Mouse (Mus musculus) spleen, postnatal 4 days (tissue): ENCODE measurements around the gene Clstn3.
A peak's percentile ranks its signal among the peaks of the same experiment; 100 is the strongest.

Experiments used
- DNase-seq, 2 experiments: peaks; one replicate each; pipeline ENCODE4 v3.0.0; 2022; ENCODE audit warnings: low spot score in 2 of 2

The Clstn3 gene

GRCm38 (mm10) chr6:124448959-124449667 lies 15.5 kb downstream of the Clstn3 start:
- no peak for DNase-seq

DNA sequence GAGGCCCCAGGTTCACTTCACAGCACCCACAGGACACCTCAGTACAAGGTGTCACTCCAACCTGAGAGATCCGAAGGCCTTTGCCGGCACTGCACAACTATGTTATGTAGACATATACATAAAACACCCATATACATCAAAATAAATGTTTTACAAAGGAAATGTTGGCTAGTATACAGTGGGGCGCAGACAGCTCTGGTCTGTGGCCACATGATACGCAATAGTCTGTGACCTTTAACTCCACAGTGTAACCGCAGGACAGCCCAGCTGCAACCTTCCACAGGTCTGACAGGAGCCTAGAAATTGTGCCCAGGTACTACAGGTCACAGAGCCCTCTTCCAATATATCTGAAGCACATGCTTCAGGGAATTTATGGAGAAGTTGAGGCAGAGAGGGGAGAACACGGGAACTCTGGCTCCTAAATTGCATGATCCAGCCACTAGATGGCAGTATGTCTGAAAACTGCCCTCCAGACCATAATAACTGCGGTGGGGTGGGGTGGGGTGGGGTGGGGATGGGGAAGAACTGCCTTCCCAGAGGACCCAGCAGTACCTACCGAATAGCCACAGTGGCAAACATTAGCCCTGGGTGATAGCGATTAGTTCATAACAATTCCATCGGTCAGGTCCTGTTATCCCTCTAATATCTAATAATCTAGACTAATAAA lies 16.3 kb downstream of the Clstn3 start:
- no peak for DNase-seq

GRCm38 (mm10) chr6:124447356-124447755 lies 17.2 kb downstream of the Clstn3 start:
- no peak for DNase-seq

- no peak for DNase-seq
Observed at GRCm38 (mm10) chr6:124446459-124446858, 18.1 kb downstream of the Clstn3 start.

DNA sequence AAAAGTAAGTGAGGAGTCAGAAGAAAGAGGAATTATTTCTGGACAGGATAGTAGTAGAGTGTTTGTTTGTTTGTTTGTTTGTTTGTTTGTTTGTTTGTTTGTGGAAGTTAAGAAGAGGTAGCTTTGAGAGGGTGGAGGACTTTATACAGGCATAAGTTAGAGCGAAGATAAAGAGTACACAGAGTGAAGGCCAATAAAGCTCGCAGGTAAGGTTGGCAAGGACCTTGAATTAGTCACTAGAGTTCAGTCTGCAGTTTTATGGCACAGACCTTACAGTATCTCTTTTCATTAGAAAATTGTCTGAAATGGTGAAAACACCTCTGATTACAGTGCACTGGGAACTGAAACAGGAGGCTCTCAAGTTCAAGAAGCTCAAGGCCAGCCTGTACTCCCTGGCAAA lies 18.6 kb downstream of the Clstn3 start:
- DNase-seq, result no peak

- no peak for DNase-seq
Observed at GRCm38 (mm10) chr6:124443338-124443737, 21.3 kb downstream of the Clstn3 start.

GRCm38 (mm10) chr6:124436245-124436644 lies 28.3 kb downstream of the Clstn3 start:
- DNase-seq, result no peak

- DNase-seq, result no peak
Observed at GRCm38 (mm10) chr6:124435173-124435572, 29.4 kb downstream of the Clstn3 start.

DNA sequence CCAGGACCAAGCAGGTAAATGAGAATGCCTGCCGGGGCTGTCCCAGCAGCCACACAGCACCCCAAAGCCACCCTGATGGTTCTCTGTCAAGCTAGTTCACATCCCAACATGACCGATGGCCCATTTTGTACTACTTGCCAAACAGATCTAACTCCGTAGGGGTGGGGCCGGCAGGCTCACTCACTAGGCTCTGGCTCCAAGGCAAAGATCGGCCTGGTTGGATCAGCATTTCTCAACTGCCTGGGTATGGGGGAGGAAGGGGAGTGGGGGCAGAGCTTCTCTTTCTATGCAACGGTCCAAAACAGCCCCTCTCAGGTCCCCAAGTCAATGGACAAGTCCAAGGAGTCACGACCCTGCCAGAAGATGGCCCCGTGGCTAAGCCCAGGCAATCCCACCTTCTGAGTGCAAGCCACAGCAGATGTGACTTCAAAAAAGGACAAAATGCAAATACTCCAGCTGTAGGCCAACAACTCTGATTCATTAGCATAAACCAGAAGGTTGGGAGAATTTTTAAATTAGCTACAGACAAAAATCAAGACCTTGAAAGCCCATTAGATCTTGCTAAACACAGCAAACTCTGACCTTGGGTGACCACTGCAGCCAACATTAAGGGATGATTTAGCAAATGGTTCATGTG lies 30.8 kb downstream of the Clstn3 start:
- DNase-seq, result no peak

- DNase-seq, result no peak
Observed at GRCm38 (mm10) chr6:124430784-124431495, 33.7 kb downstream of the Clstn3 start.

DNA sequence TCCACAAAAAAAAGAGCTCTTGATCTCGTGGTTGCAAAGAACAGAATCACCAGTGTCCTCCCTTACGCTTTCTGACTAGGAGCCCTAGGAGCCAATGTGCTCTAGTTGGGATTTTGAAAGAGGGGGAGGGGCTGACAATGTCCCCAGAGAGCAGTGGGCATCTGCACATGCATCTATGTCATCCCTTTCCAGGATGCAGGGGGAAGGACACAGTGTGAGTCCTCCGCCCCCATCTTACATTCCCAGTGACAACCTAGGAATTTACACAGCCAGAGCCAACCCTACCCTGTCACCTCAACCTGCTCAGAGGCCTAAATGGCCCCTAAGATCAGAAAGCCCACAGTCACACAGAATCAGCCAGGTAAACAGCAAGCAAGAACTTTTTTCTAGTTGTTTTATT lies 34.2 kb downstream of the Clstn3 start:
- DNase-seq, result no peak

DNA sequence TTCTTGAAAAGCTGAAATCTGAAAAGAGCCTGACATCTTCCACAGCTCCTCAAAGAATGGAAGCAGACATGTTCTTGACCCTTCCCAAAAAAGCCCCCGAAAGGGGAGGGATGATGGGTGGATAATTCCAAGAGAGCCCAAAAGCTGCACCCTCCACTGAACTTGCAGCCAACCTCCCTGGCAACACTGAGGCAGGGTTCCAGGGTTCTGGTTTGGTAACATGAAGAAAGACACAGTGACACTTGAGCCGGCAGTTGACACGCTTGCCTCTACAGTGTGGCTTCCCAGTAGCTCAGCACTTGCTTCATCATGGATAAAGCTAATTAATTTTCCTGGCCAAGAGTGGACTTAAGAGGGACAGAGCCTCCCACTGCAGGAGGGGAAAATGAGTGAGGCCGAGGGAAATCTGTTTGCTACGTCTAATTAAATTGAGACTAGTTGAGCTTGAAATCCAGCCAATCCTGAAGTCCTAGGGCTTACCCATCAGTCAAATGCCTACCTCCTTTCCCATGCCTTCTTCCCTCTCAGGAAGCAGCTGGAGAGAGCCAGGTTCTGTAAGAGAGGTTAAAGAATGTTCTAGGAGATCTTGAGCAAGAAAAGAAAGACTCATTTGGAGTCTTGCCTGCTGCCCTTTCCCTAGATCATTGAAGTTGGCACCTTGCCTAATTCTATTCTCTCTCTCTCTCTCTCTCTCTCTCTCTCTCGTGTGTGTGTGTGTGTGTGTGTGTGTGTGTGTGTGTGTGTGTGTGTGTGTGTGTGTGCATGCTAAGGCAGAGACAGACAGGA lies 36.6 kb downstream of the Clstn3 start:
- DNase-seq, result no peak

- DNase-seq, result no peak
Observed at GRCm38 (mm10) chr6:124427289-124427688, 37.3 kb downstream of the Clstn3 start.

DNA sequence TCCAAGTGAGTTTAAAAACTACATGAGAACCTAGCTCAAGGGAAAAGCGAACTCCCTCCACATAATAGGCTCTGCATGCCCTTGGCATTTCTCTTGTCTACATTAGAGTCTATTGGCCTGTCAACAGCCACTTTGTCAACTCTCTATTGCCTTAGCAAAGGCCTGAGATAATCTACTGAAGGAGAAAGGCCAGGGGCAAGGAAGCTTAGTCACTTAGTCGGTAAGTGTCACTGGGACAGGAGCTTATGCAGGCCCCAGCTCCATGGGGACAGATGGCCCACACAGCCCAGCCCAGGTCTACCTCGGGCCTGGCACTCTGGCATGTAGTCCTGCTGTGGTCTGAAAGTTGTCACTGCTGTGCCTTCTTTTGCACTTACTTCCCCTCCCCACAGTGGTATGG lies 38.0 kb downstream of the Clstn3 start:
- DNase-seq, result no peak

GRCm38 (mm10) chr6:124425523-124425922 lies 39.1 kb downstream of the Clstn3 start:
- DNase-seq, result no peak

GRCm38 (mm10) chr6:124425042-124425441 lies 39.6 kb downstream of the Clstn3 start:
- peak in 1 of 2 experiments; percentile 57 for DNase-seq

DNA sequence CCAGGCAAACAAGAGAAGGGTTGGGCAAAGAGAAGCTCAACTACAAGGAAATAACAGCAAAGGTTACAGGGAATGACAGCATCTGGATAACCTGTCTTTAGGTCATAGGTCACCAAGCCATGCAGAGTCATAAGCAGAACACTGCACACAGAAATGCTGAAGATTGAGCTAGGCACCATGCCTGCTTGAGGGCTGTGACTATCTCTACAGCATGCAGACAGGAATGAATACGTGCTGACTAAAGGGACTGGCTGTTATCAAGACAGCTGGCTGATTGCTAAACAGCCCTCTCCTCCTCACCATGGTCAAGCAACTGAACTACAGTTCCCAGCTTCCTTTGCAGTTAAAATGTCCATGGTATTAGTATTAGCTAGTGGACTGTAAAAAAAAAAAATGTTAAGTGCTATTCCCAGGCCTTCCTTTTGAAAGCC lies 40.5 kb downstream of the Clstn3 start:
- DNase-seq, result no peak

DNA sequence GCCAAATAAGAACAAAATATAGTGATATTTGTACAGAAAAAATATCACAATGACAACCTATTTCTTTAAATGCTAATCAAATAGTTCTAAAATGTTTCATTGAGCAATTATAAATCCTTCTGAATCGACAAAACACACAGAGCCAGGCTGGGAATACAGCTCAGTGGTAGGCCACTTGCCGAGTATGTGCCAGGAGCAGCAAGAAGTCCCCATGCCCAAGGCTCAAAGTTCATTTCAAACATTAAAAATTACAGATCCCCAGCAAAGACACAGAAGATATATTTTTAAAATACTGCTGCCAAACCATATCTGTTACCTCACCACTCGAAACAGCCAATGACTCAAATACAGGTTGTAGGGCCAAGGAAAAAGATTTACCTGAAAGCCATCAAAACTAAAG lies 45.9 kb downstream of the Clstn3 start:
- DNase-seq, result no peak

- DNase-seq, result peak; percentile 84 to 93
Observed at GRCm38 (mm10) chr6:124415347-124416088, 49.1 kb downstream of the Clstn3 start.

GRCm38 (mm10) chr6:124414927-124415325 lies 49.7 kb downstream of the Clstn3 start, which contains the start of gene Pex5:
Pex5 (minus strand) TSS chr6:124415067.
- peak; percentile 95 to 96 for DNase-seq
